Mouse (Mus musculus) kidney, adult 2 months (tissue): ENCODE measurements at regions not wholly inside any gene's neighbourhood (a gene's known extent, or its start where the extent isn't known, plus 50 kb on each side); places are given as distances from the start of the nearest gene placed in this dataset.

Source experiments
- DNase-seq: peaks from one replicate; pipeline ENCODE4 v3.0.0; 2021
- H3K27ac ChIP-seq: fragments of 200-500 bp; 2 replicates; pipeline ENCODE4 v1.5.1; 2012; ENCODE audit warnings: low read depth, low read length, control low read depth, inconsistent platforms; ENCODE audit not compliant: insufficient read depth
- H3K27me3 ChIP-seq: fragments of 200-500 bp; replicated peaks from 2 replicates; pipeline ENCODE4 v1.6.1; 2012; ENCODE audit warnings: mild to moderate bottlenecking, moderate library complexity, low read length, inconsistent platforms; ENCODE audit not compliant: control insufficient read depth, insufficient read depth
- H3K36me3 ChIP-seq: fragments of 200-500 bp; 2 replicates; pipeline ENCODE4 v1.6.1; 2012; ENCODE audit warnings: mild to moderate bottlenecking, moderate library complexity, low read length, inconsistent platforms; ENCODE audit not compliant: control insufficient read depth, insufficient read depth
- H3K4me1 ChIP-seq: fragments of 200-500 bp; 2 replicates; pipeline ENCODE4 v1.6.1; 2011; ENCODE audit warnings: low read length; ENCODE audit not compliant: control insufficient read depth, insufficient read depth
- H3K4me3 ChIP-seq: fragments of 200-500 bp; 2 replicates; pipeline ENCODE4 v1.5.1; 2011; ENCODE audit warnings: mild to moderate bottlenecking, low read depth, low read length, control low read depth; ENCODE audit not compliant: insufficient read depth
- CTCF ChIP-seq: fragments of 200-500 bp; conservative IDR thresholded peaks from 2 replicates; pipeline ENCODE4 v1.5.1; 2011; ENCODE audit warnings: low read depth, mild to moderate bottlenecking, control low read depth, low read length, moderate library complexity, mixed read lengths; ENCODE audit not compliant: insufficient read depth, insufficient read length
- POLR2A ChIP-seq: fragments of 200-500 bp; IDR thresholded peaks from one replicate; pipeline ENCODE4 v1.6.1; 2011; ENCODE audit warnings: low read depth, low read length, control low read depth
- WGBS: fragments of 180-500 bp; shearing (Covaris S2); methylation state at CpG from one replicate; pipeline ENCODE4 v1.1.7; 2018; 5-methylcytosine and 5-hydroxymethylcytosine counted together

- WGBS: 45% methylated on average over 4 of the region's 4 CpGs
- TF ChIP-seq CTCF: no peak
- no peak for TF ChIP-seq POLR2A
These were observed 57.0 kb downstream of the Mbl2 start for GRCm38 (mm10) chr19:30289721-30290120.

GRCm38 (mm10) chr19:30295263-30295704 is 62.5 kb downstream of the Mbl2 start:
- no peaks in the 10 kb centered on the region for H3K27me3 ChIP-seq
- H3K4me1 ChIP-seq: no peaks in the 10 kb centered on the region
- peak; percentile 46 for DNase-seq
- WGBS: 27% methylated on average over 15 of the region's 15 CpGs
- no peaks in the 10 kb centered on the region for H3K36me3 ChIP-seq
- no peak overlapping the region for H3K4me3 ChIP-seq
- H3K27ac ChIP-seq: no peak overlapping the region
- TF ChIP-seq CTCF (peak; percentile 58), POLR2A (no peak)

More at GRCm38 (mm10) chr19:30289721-30290120, 57.0 kb downstream of the Mbl2 start:
- H3K27me3 ChIP-seq: no peaks in the 10 kb centered on the region
- DNase-seq: peak; percentile 8
- no peak overlapping the region for H3K4me3 ChIP-seq
- H3K36me3 ChIP-seq: no peaks in the 10 kb centered on the region
- H3K4me1 ChIP-seq: no peaks in the 10 kb centered on the region
- H3K27ac ChIP-seq: no peak overlapping the region

GRCm38 (mm10) chr19:30296024-30296423 is 63.3 kb downstream of the Mbl2 start:
- no peaks in the 10 kb centered on the region for H3K4me1 ChIP-seq
- no peak overlapping the region for H3K27ac ChIP-seq
- no peaks in the 10 kb centered on the region for H3K27me3 ChIP-seq
- WGBS: 80% methylated on average over 3 of the region's 3 CpGs
- TF ChIP-seq POLR2A (no peak), CTCF (no peak)
- no peaks in the 10 kb centered on the region for H3K36me3 ChIP-seq
- DNase-seq: no peak
- no peak overlapping the region for H3K4me3 ChIP-seq

- whole genome bisulfite sequencing: 33% methylated on average over 3 of the region's 3 CpGs
- Histone ChIP-seq H3K27me3 (no peaks in the 10 kb centered on the region), H3K4me3 (no peak overlapping the region), H3K4me1 (no peaks in the 10 kb centered on the region), H3K27ac (no peak overlapping the region), H3K36me3 (no peaks in the 10 kb centered on the region)
- DNase-seq: peak; percentile 59
- no peak for TF ChIP-seq POLR2A
- TF ChIP-seq CTCF: no peak
These were observed 66.8 kb downstream of the Mbl2 start for GRCm38 (mm10) chr19:30299536-30299935.

- DNase-seq: peak; percentile 22
- WGBS: 81% methylated on average over 4 of the region's 4 CpGs
- Histone ChIP-seq H3K36me3 (no peaks in the 10 kb centered on the region), H3K27me3 (no peaks in the 10 kb centered on the region), H3K4me1 (no peaks in the 10 kb centered on the region), H3K4me3 (no peak overlapping the region), H3K27ac (no peak overlapping the region)
- TF ChIP-seq POLR2A: no peak
- TF ChIP-seq CTCF: no peak
These were observed 69.5 kb downstream of the Mbl2 start for GRCm38 (mm10) chr19:30302281-30302680.

GRCm38 (mm10) chr19:30306379-30306778 is 73.6 kb downstream of the Mbl2 start:
- Histone ChIP-seq H3K36me3 (no peaks in the 10 kb centered on the region), H3K4me1 (no peaks in the 10 kb centered on the region), H3K27ac (no peak overlapping the region), H3K27me3 (no peaks in the 10 kb centered on the region), H3K4me3 (no peak overlapping the region)
- DNase-seq: no peak
- WGBS: 91% methylated on average over 2 of the region's 2 CpGs
- TF ChIP-seq CTCF (no peak), POLR2A (no peak)

- DNase-seq: no peak
- H3K36me3 ChIP-seq: no peaks in the 10 kb centered on the region
- H3K27me3 ChIP-seq: no peaks in the 10 kb centered on the region
- H3K4me3 ChIP-seq: no peak overlapping the region
- WGBS: 81% methylated on average over 6 of the region's 6 CpGs
- H3K4me1 ChIP-seq: no peaks in the 10 kb centered on the region
- TF ChIP-seq CTCF (no peak), POLR2A (no peak)
- no peak overlapping the region for H3K27ac ChIP-seq
These were observed 74.2 kb downstream of the Mbl2 start for GRCm38 (mm10) chr19:30306919-30307318.

GRCm38 (mm10) chr19:30317314-30317713 is 84.6 kb downstream of the Mbl2 start:
- 89% methylated on average over 3 of the region's 3 CpGs for WGBS
- Histone ChIP-seq H3K27me3 (no peaks in the 10 kb centered on the region), H3K36me3 (no peaks in the 10 kb centered on the region), H3K4me3 (no peak overlapping the region), H3K4me1 (no peaks in the 10 kb centered on the region), H3K27ac (no peak overlapping the region)
- TF ChIP-seq CTCF (no peak), POLR2A (no peak)
- no peak for DNase-seq
